Mouse (Mus musculus) hindbrain, embryonic 12.5 days (tissue): ENCODE results near the gene Agbl2. TPM values are rescaled to one million over a fixed set of nuclear protein-coding genes. Genes with fewer than 3 reads are reported as not detected.

Source experiments
- ATAC-seq: fragments of 200-750 bp; cut with Nextera tagmentation; 2 replicates; pipeline ENCODE4 v1.8.0; 2017; ENCODE audit warnings: moderate TSS enrichment; ENCODE audit not compliant: low FRiP score
- H3K27ac ChIP-seq: fragments of 300-500 bp; sonication (generic); 2 replicates; pipeline ENCODE4 v1.5.1; 2016; ENCODE audit warnings: mild to moderate bottlenecking
- H3K27me3 ChIP-seq: fragments of 300-500 bp; sonication (generic); 2 replicates; pipeline ENCODE4 v1.6.1; 2016; ENCODE audit warnings: mild to moderate bottlenecking
- H3K36me3 ChIP-seq: fragments of 300-500 bp; sonication (generic); 2 replicates; pipeline ENCODE4 v1.6.1; 2016; ENCODE audit warnings: mild to moderate bottlenecking
- H3K4me1 ChIP-seq: fragments of 300-500 bp; sonication (generic); 2 replicates; pipeline ENCODE4 v1.6.1; 2016
- H3K4me2 ChIP-seq: fragments of 300-500 bp; sonication (generic); replicated peaks from 2 replicates; pipeline ENCODE4 v1.6.1; 2016; ENCODE audit warnings: mild to moderate bottlenecking
- H3K4me3 ChIP-seq: fragments of 300-500 bp; sonication (generic); 2 replicates; pipeline ENCODE4 v1.5.1; 2016; ENCODE audit warnings: mild to moderate bottlenecking
- H3K9ac ChIP-seq: fragments of 300-500 bp; sonication (generic); 2 replicates; pipeline ENCODE4 v1.6.1; 2016; ENCODE audit warnings: mild to moderate bottlenecking, moderate library complexity
- H3K9me3 ChIP-seq: fragments of 300-500 bp; sonication (generic); replicated peaks from 2 replicates; pipeline ENCODE4 v1.6.1; 2016; ENCODE audit warnings: mild to moderate bottlenecking
- WGBS: fragments of 180-500 bp; shearing (Covaris S2); methylation state at CpG from one replicate; pipeline ENCODE4 v1.1.7; 2016; 5-methylcytosine and 5-hydroxymethylcytosine counted together
- polyA plus RNA-seq: library from polyadenylated mRNA; unstranded; fragments of >200 nt; fragmentation: Nextera tagmentation; extraction: Ambion mirVana; gene quantifications from 2 replicates; pipeline ENCODE4 v1.2.1, GENCODE M21; 2016

The Agbl2 gene
- polyA plus RNA-seq, 1 experiment from 2014 or later = 1.4 TPM

- ATAC-seq = no peak
- H3K9ac ChIP-seq = no peak overlapping the region
- peaks cover 80% of the 10 kb centered on the region for H3K36me3 ChIP-seq
- H3K9me3 ChIP-seq = no peaks in the 10 kb centered on the region
- H3K27me3 ChIP-seq = no peaks in the 10 kb centered on the region
- peaks cover 12% of the 10 kb centered on the region for H3K4me1 ChIP-seq
- no peak overlapping the region for H3K4me2 ChIP-seq
- 86% methylated on average over 2 of the region's 2 CpGs for WGBS
- H3K27ac ChIP-seq = no peak overlapping the region
- H3K4me3 ChIP-seq = no peak overlapping the region
Measured at GRCm38 (mm10) chr2:90753565-90753964, 29.0 kb upstream of the Agbl2 start.

DNA sequence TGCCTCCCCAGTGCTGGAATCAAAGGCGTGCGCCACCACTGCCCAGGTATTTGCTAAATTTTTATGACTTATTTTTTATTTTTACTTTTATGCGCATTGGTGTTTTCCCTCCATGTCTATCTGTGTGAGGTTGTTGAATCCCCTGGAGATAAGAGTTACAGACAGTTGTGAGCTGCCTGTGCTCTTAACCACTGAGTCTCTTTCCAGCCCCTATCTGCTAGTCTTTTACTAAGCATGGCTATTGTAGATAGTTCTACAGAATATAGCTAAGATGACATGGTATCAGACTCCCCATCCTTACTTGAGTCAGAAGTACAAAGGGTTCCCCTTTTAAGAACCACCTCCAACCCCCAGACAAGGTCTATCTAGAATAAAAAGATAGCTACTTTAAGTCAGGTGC lies 28.3 kb upstream of the Agbl2 start:
- no peak overlapping the region for H3K27ac ChIP-seq
- ATAC-seq = no peak
- H3K4me2 ChIP-seq = no peak overlapping the region
- WGBS = 95% methylated on average over 3 of the region's 3 CpGs
- peaks cover 80% of the 10 kb centered on the region for H3K36me3 ChIP-seq
- H3K9ac ChIP-seq = no peak overlapping the region
- H3K4me1 ChIP-seq = peaks cover 6% of the 10 kb centered on the region
- no peak overlapping the region for H3K4me3 ChIP-seq
- no peaks in the 10 kb centered on the region for H3K9me3 ChIP-seq
- H3K27me3 ChIP-seq = no peaks in the 10 kb centered on the region

- no peaks in the 10 kb centered on the region for H3K4me1 ChIP-seq
- no peak overlapping the region for H3K4me3 ChIP-seq
- H3K4me2 ChIP-seq = no peak overlapping the region
- H3K27me3 ChIP-seq = no peaks in the 10 kb centered on the region
- no peak for ATAC-seq
- WGBS = 89% methylated on average over 3 of the region's 3 CpGs
- peaks cover 84% of the 10 kb centered on the region for H3K36me3 ChIP-seq
- no peak overlapping the region for H3K27ac ChIP-seq
- H3K9me3 ChIP-seq = no peaks in the 10 kb centered on the region
- no peak overlapping the region for H3K9ac ChIP-seq
Measured at GRCm38 (mm10) chr2:90765123-90765522, 17.4 kb upstream of the Agbl2 start.

DNA sequence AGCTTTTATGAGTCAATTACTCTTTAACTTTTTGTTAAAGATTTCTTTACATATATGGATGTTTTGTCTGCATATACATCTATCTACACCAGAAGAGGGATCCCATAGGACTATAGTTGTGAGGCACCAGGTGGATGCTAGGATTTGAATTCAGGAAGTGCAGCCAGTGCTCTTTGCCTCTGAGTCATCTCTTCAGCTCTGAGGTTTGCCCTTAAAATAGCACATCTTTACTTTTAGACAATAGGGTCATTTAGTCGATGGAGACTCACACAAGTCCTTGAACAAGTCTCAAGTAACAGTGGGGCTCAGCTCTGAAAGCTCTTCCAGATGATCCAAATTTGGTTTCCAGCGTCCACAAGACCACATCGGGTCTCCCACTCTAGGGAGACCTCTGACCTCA lies 1.2 kb upstream of the Agbl2 start:
- no peak overlapping the region for H3K27ac ChIP-seq
- no peak for ATAC-seq
- WGBS = 35% methylated on average over 3 of the region's 3 CpGs

DNA sequence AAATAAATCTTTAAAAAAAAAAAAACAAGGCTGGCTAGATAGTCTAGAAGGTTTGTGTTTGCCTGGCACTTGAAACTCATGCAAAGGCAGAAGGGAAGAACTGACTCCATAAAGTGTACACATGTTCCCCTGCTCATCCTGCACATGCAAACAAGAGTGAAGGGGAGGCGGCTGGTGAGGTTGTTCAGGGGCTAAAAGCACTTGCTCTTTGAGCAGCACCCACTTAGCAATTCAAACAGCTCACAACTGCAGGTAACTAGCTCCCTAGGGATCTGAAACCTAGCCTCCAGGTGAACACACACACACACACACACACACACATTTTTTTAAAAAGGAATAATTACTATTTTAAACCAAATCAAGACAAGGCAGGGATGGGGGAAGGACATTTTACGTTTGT lies 589 bp upstream of the Agbl2 start:
- Histone ChIP-seq H3K27ac (no peak overlapping the region), H3K4me1 (peaks cover 15% of the 10 kb centered on the region), H3K9me3 (no peaks in the 10 kb centered on the region), H3K27me3 (peaks cover 7% of the 10 kb centered on the region), H3K4me3 (no peak overlapping the region), H3K4me2 (peak overlapping the region; percentile 65; the same call in 1 of the 2 replicates), H3K9ac (no peak overlapping the region), H3K36me3 (peaks cover 37% of the 10 kb centered on the region)
- 0 out of 2 replicates have a peak, but pooled peaks have one; percentile 2 for ATAC-seq
- WGBS = 35% methylated on average over 2 of the region's 2 CpGs

More for the DNA sequence above, 1.2 kb upstream of the Agbl2 start:
- H3K36me3 ChIP-seq = peaks cover 42% of the 10 kb centered on the region
- H3K9me3 ChIP-seq = no peaks in the 10 kb centered on the region
- H3K9ac ChIP-seq = no peak overlapping the region
- no peak overlapping the region for H3K4me3 ChIP-seq
- peaks cover 15% of the 10 kb centered on the region for H3K4me1 ChIP-seq
- H3K27me3 ChIP-seq = peaks cover 7% of the 10 kb centered on the region
- no peak overlapping the region for H3K4me2 ChIP-seq

GRCm38 (mm10) chr2:90782901-90783486 lies 467 bp downstream of the Agbl2 start:
- peaks cover 27% of the 10 kb centered on the region for H3K36me3 ChIP-seq
- H3K9me3 ChIP-seq = no peaks in the 10 kb centered on the region
- H3K4me3 ChIP-seq = peak overlapping the region; percentile 31
- H3K9ac ChIP-seq = peak overlapping the region; percentile 59
- peaks cover 15% of the 10 kb centered on the region for H3K4me1 ChIP-seq
- H3K4me2 ChIP-seq = peak overlapping the region; percentile 65
- WGBS = 1% methylated on average over 27 of the region's 29 CpGs
- ATAC-seq = peak; percentile 51
- peaks cover 7% of the 10 kb centered on the region for H3K27me3 ChIP-seq
- no peak overlapping the region for H3K27ac ChIP-seq

GRCm38 (mm10) chr2:90788126-90788525 lies 5.6 kb downstream of the Agbl2 start:
- Histone ChIP-seq H3K9me3 (no peaks in the 10 kb centered on the region), H3K27me3 (peaks cover 7% of the 10 kb centered on the region), H3K4me1 (peaks cover 2% of the 10 kb centered on the region), H3K4me2 (no peak overlapping the region), H3K36me3 (no peaks in the 10 kb centered on the region), H3K27ac (no peak overlapping the region), H3K9ac (no peak overlapping the region), H3K4me3 (no peak overlapping the region)
- ATAC-seq = no peak
- WGBS = 86% methylated on average over 2 of the region's 2 CpGs

DNA sequence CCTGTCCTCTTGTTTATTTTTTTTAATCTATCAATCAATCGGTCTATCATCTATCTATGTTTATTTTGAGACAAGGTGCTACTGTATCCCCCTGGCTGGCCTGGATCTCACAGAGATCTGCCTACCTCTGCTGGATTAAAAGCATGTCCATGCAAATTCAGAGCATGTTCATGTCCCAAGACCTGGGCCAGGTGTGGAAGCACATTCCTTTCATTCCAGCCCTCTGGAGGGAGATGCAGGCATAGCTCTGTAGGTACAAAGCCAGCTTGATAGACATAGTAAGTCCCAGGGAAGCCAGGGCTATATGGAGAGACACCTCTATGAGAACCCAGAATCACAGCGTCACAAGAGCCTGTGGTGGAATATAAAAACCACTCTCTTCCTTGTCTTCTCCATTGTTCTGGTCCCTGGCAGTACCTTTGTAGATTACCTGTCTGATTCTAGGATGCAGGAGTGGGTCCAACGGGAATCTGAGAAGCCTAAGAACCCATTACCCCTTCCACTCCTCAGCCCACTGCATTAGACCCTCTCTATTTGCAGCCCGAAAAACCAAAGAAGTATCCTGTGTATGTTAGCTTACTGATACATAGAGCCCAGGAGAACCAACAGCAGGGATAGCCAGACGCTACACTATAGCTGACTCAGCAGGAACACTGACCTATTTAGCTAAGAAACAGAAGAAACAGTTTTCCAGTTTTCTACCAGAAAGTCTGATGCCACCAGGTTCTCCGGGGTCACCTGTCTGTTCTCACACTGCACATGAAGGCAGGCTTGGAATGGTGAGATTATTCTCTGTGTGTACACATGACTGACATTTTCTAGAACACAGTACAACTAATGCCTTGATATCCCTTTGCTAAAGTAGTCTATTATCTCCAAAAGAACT lies 26.0 kb downstream of the Agbl2 start:
- no peak overlapping the region for H3K27ac ChIP-seq
- H3K4me1 ChIP-seq = no peaks in the 10 kb centered on the region
- no peak overlapping the region for H3K9ac ChIP-seq
- H3K9me3 ChIP-seq = no peaks in the 10 kb centered on the region
- no peaks in the 10 kb centered on the region for H3K36me3 ChIP-seq
- no peak for ATAC-seq
- no peak overlapping the region for H3K4me3 ChIP-seq
- WGBS = 88% methylated on average over 6 of the region's 6 CpGs
- H3K27me3 ChIP-seq = no peaks in the 10 kb centered on the region
- H3K4me2 ChIP-seq = no peak overlapping the region

- H3K36me3 ChIP-seq = no peaks in the 10 kb centered on the region
- no peaks in the 10 kb centered on the region for H3K4me1 ChIP-seq
- no peak overlapping the region for H3K4me2 ChIP-seq
- no peak for ATAC-seq
- no peaks in the 10 kb centered on the region for H3K27me3 ChIP-seq
- no peaks in the 10 kb centered on the region for H3K9me3 ChIP-seq
- no peak overlapping the region for H3K9ac ChIP-seq
- no peak overlapping the region for H3K4me3 ChIP-seq
- no peak overlapping the region for H3K27ac ChIP-seq
- 89% methylated on average over 8 of the region's 8 CpGs for WGBS
Measured at GRCm38 (mm10) chr2:90810751-90811150, 28.2 kb downstream of the Agbl2 start.

GRCm38 (mm10) chr2:90815266-90815665 lies 32.7 kb downstream of the Agbl2 start:
- 85% methylated on average over 2 of the region's 2 CpGs for WGBS
- Histone ChIP-seq H3K36me3 (no peaks in the 10 kb centered on the region), H3K9ac (no peak overlapping the region), H3K4me1 (no peaks in the 10 kb centered on the region), H3K27me3 (no peaks in the 10 kb centered on the region), H3K9me3 (no peaks in the 10 kb centered on the region), H3K4me3 (no peak overlapping the region), H3K4me2 (no peak overlapping the region), H3K27ac (no peak overlapping the region)
- ATAC-seq = no peak

DNA sequence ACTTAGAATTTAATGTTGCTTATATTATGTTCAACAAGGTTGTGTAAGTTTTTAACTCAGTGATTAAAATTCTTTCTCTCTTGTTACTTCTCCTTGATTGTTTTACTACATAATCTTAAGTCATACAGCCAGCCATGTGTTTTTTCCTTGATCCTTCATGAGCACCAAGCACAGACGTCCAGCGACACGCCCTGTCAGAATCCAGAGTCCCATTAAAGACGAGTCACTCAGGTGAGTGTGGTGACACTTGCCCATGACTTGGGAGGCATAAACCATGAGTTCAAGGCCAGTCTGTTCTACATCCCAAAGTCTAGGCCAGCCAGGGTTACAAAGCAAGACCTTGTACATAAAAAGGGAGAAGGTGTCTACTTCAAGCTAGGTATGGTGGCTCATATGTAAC lies 33.6 kb downstream of the Agbl2 start:
- no peak overlapping the region for H3K9ac ChIP-seq
- no peak for ATAC-seq
- no peaks in the 10 kb centered on the region for H3K4me1 ChIP-seq
- H3K36me3 ChIP-seq = no peaks in the 10 kb centered on the region
- H3K27me3 ChIP-seq = no peaks in the 10 kb centered on the region
- no peak overlapping the region for H3K4me2 ChIP-seq
- no peak overlapping the region for H3K27ac ChIP-seq
- H3K4me3 ChIP-seq = no peak overlapping the region
- H3K9me3 ChIP-seq = no peaks in the 10 kb centered on the region
- 90% methylated on average over 4 of the region's 4 CpGs for WGBS

DNA sequence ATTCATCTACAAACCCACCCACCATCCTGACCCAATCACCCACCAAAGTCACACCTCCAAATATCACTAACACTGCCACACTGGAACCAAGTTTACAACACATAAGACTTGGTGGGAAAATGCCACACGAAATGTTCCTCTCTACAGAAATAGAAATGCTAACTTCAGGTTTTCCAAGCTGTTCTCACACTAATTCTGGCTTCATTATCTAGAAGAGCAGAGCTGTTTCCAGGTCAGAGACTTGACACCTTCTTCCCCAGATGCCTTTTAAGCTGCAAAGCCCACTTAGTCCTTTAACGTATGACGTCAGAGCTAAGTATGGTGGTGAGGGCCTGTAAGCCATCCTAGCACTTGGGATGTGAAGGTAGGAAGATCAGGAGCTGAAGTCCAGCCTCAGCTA lies 36.2 kb downstream of the Agbl2 start:
- Histone ChIP-seq H3K9ac (no peak overlapping the region), H3K4me3 (no peak overlapping the region), H3K27ac (no peak overlapping the region), H3K36me3 (no peaks in the 10 kb centered on the region), H3K4me1 (no peaks in the 10 kb centered on the region), H3K4me2 (no peak overlapping the region), H3K27me3 (no peaks in the 10 kb centered on the region), H3K9me3 (no peaks in the 10 kb centered on the region)
- ATAC-seq = no peak
- WGBS = 96% methylated on average over 3 of the region's 3 CpGs

DNA sequence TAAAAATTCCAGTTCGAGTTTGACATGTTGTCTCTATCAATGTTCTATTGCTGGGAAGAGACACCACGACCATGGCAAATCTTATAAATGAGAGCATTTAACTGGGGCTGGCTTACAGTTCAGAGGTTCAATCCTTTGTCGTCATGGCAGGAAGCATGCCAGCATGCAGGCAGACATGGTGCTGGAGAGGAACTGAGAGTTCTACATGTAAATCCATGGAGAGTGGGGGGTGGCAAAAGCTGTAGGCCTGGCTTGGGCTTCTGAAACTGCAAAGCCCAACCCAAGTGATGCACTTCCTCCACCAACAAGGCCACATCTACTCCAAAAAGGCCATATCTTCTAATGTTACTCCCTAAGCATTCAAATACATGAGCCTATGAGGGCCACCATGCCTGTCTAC lies 38.4 kb downstream of the Agbl2 start:
- no peak overlapping the region for H3K4me2 ChIP-seq
- no peak overlapping the region for H3K4me3 ChIP-seq
- no peak for ATAC-seq
- no peak overlapping the region for H3K27ac ChIP-seq
- H3K27me3 ChIP-seq = no peaks in the 10 kb centered on the region
- H3K36me3 ChIP-seq = no peaks in the 10 kb centered on the region
- H3K4me1 ChIP-seq = no peaks in the 10 kb centered on the region
- 86% methylated on average over 3 of the region's 3 CpGs for WGBS
- H3K9me3 ChIP-seq = no peaks in the 10 kb centered on the region
- no peak overlapping the region for H3K9ac ChIP-seq
